Mouse (Mus musculus): ENCODE results near the gene Platr17. TPM values are rescaled to one million over a fixed set of nuclear protein-coding genes. Genes with fewer than 3 reads are reported as not detected.

Gene Platr17
- polyA plus RNA-seq, 1 experiment from 2014 or later: 0.21 TPM

- H3K27ac ChIP-seq (ENCODE audit: low read length): peak overlapping the region; percentile 37
- no peak for ATAC-seq (ENCODE audit: low read depth)
- peak overlapping the region; percentile 91 for H3K9ac ChIP-seq (ENCODE audit: low read depth, low read length)
- peak overlapping the region; percentile 88 for H3K4me2 ChIP-seq (ENCODE audit: low read depth, low read length)
- peaks cover 16% of the 10 kb centered on the region for H3K36me3 ChIP-seq (ENCODE audit: control insufficient read depth, insufficient read depth)
- peaks cover 50% of the 10 kb centered on the region for H3K4me1 ChIP-seq (ENCODE audit: control insufficient read depth, low read depth, low read length)
- no peaks in the 10 kb centered on the region for H3K9me3 ChIP-seq (replicated peaks; ENCODE audit: control insufficient read depth, low read length)
- peak overlapping the region; percentile 88 for H3K4me3 ChIP-seq (ENCODE audit: low read depth, low read length)
- 50% methylated on average over 3 of the region's 3 CpGs for WGBS (ENCODE audit: insufficient replicate concordance)
- no peaks in the 10 kb centered on the region for H3K27me3 ChIP-seq (ENCODE audit: control insufficient read depth, insufficient read depth, low read depth, low read length)
Observed at GRCm38 (mm10) chr17:33953310-33953709, 48.4 kb downstream of the Platr17 start.

GRCm38 (mm10) chr17:33953961-33954565, 49.1 kb downstream of the Platr17 start:
- Histone ChIP-seq H3K4me3 (ENCODE audit: low read depth, low read length) (peak overlapping the region; percentile 88), H3K4me2 (ENCODE audit: low read depth, low read length) (peak overlapping the region; percentile 88), H3K9me3 (replicated peaks; ENCODE audit: control insufficient read depth, low read length) (no peaks in the 10 kb centered on the region), H3K27me3 (ENCODE audit: control insufficient read depth, insufficient read depth, low read depth, low read length) (no peaks in the 10 kb centered on the region), H3K36me3 (ENCODE audit: control insufficient read depth, insufficient read depth) (peaks cover 16% of the 10 kb centered on the region), H3K9ac (ENCODE audit: low read depth, low read length) (peak overlapping the region; percentile 91), H3K4me1 (ENCODE audit: control insufficient read depth, low read depth, low read length) (peaks cover 50% of the 10 kb centered on the region), H3K27ac (ENCODE audit: low read length) (peak overlapping the region; percentile 87)
- WGBS (ENCODE audit: insufficient replicate concordance): 15% methylated on average over 5 of the region's 5 CpGs
- no peak for ATAC-seq (ENCODE audit: low read depth)

GRCm38 (mm10) chr17:33954646-33955554, 50.0 kb downstream of the Platr17 start:
- peaks cover 17% of the 10 kb centered on the region for H3K36me3 ChIP-seq (ENCODE audit: control insufficient read depth, insufficient read depth)
- ATAC-seq (ENCODE audit: low read depth): peak; percentile 4
- no peaks in the 10 kb centered on the region for H3K9me3 ChIP-seq (replicated peaks; ENCODE audit: control insufficient read depth, low read length)
- H3K4me1 ChIP-seq (ENCODE audit: control insufficient read depth, low read depth, low read length): peaks cover 50% of the 10 kb centered on the region
- peak overlapping the region; percentile 91 for H3K9ac ChIP-seq (ENCODE audit: low read depth, low read length)
- H3K4me3 ChIP-seq (ENCODE audit: low read depth, low read length): peak overlapping the region; percentile 88
- no peaks in the 10 kb centered on the region for H3K27me3 ChIP-seq (ENCODE audit: control insufficient read depth, insufficient read depth, low read depth, low read length)
- H3K27ac ChIP-seq (ENCODE audit: low read length): peak overlapping the region; percentile 87
- WGBS (ENCODE audit: insufficient replicate concordance): under 1% methylated on average over 33 of the region's 33 CpGs
- peak overlapping the region; percentile 88 for H3K4me2 ChIP-seq (ENCODE audit: low read depth, low read length)

- peak; percentile 89 for ATAC-seq (ENCODE audit: low read depth)
- Histone ChIP-seq H3K9me3 (replicated peaks; ENCODE audit: control insufficient read depth, low read length) (no peaks in the 10 kb centered on the region), H3K9ac (ENCODE audit: low read depth, low read length) (peak within 1 kb of the TSS; percentile 91), H3K4me2 (ENCODE audit: low read depth, low read length) (peak within 1 kb of the TSS; percentile 88), H3K27ac (ENCODE audit: low read length) (peak within 1 kb of the TSS; percentile 96), H3K4me3 (ENCODE audit: low read depth, low read length) (peak within 1 kb of the TSS; percentile 88), H3K27me3 (ENCODE audit: control insufficient read depth, insufficient read depth, low read depth, low read length) (no peaks in the 10 kb centered on the region), H3K4me1 (ENCODE audit: control insufficient read depth, low read depth, low read length) (peaks cover 45% of the 10 kb centered on the region), H3K36me3 (ENCODE audit: control insufficient read depth, insufficient read depth) (peaks cover 18% of the 10 kb centered on the region)
- under 1% methylated on average over 50 of the region's 50 CpGs for whole genome bisulfite sequencing (ENCODE audit: insufficient replicate concordance)
Observed at GRCm38 (mm10) chr17:33955555-33956214, 50.8 kb downstream of the Platr17 start, which contains the start of the genes Vps52 and Rps18. Vps52 (plus strand) TSS chr17:33955812. Rps18 (minus strand) TSS chr17:33956001.

Small RNAs within 50 kb of the gene (microRNA-seq; reads per million reads assigned to microRNA genes)
- gene Gm27740: not detected

Other genes starting within 250 kb of the Platr17 start
- 121 and 124 TPM in 2 replicates for gene Hnrnpm, start 218.3 kb upstream of the Platr17 start, polyA plus RNA-seq (2015; fragmentation: Nextera tagmentation; extraction: Ambion mirVana)
- gene March2, start 186.5 kb upstream of the Platr17 start, polyA plus RNA-seq (2015; fragmentation: Nextera tagmentation; extraction: Ambion mirVana): 256 and 281 TPM in 2 replicates
- gene Rab11b, start 144.6 kb upstream of the Platr17 start, polyA plus RNA-seq (2015; fragmentation: Nextera tagmentation; extraction: Ambion mirVana): 107 and 115 TPM in 2 replicates
- gene Angptl4, start 123.3 kb upstream of the Platr17 start, polyA plus RNA-seq (2015; fragmentation: Nextera tagmentation; extraction: Ambion mirVana): 29.3 and 29.6 TPM in 2 replicates
- gene Kank3, start 94.6 kb upstream of the Platr17 start, polyA plus RNA-seq (2015; fragmentation: Nextera tagmentation; extraction: Ambion mirVana): 10.0 and 13.7 TPM in 2 replicates
- gene Rps28, start 80.6 kb upstream of the Platr17 start, polyA plus RNA-seq (2015; fragmentation: Nextera tagmentation; extraction: Ambion mirVana): 389 and 463 TPM in 2 replicates
- 243 and 245 TPM in 2 replicates for gene Ndufa7, start 80.6 kb upstream of the Platr17 start, polyA plus RNA-seq (2015; fragmentation: Nextera tagmentation; extraction: Ambion mirVana)
- gene Cd320, start 62.0 kb upstream of the Platr17 start, polyA plus RNA-seq (2015; fragmentation: Nextera tagmentation; extraction: Ambion mirVana): 11.9 and 12.1 TPM in 2 replicates
- not detected in 2 replicates for gene Gm7029, start 31.3 kb upstream of the Platr17 start, polyA plus RNA-seq (2015; fragmentation: Nextera tagmentation; extraction: Ambion mirVana)
- gene Kifc1, start 14.5 kb upstream of the Platr17 start, polyA plus RNA-seq (2015; fragmentation: Nextera tagmentation; extraction: Ambion mirVana): 5.8 and 6.1 TPM in 2 replicates
- 18.6 and 19.6 TPM in 2 replicates for gene Daxx, start 4.3 kb downstream of the Platr17 start, polyA plus RNA-seq (2015; fragmentation: Nextera tagmentation; extraction: Ambion mirVana)
- 31.0 and 34.6 TPM in 2 replicates for gene Tapbp, start 10.8 kb downstream of the Platr17 start, polyA plus RNA-seq (2015; fragmentation: Nextera tagmentation; extraction: Ambion mirVana)
- gene Zbtb22, start 10.8 kb downstream of the Platr17 start, polyA plus RNA-seq (2015; fragmentation: Nextera tagmentation; extraction: Ambion mirVana): 7.8 and 9.1 TPM in 2 replicates
- gene Rgl2, start 24.4 kb downstream of the Platr17 start, polyA plus RNA-seq (2015; fragmentation: Nextera tagmentation; extraction: Ambion mirVana): 7.8 and 9.0 TPM in 2 replicates
- gene Pfdn6, start 35.2 kb downstream of the Platr17 start, polyA plus RNA-seq (2015; fragmentation: Nextera tagmentation; extraction: Ambion mirVana): 83.8 and 96.4 TPM in 2 replicates
- 12.2 and 13.4 TPM in 2 replicates for gene Wdr46, start 35.5 kb downstream of the Platr17 start, polyA plus RNA-seq (2015; fragmentation: Nextera tagmentation; extraction: Ambion mirVana)
- gene B3galt4, start 46.4 kb downstream of the Platr17 start, polyA plus RNA-seq (2015; fragmentation: Nextera tagmentation; extraction: Ambion mirVana): 2.2 and 2.3 TPM in 2 replicates
- 21.3 and 21.9 TPM in 2 replicates for gene Vps52, start 50.7 kb downstream of the Platr17 start, polyA plus RNA-seq (2015; fragmentation: Nextera tagmentation; extraction: Ambion mirVana)
- gene Rps18, start 50.9 kb downstream of the Platr17 start, polyA plus RNA-seq (2015; fragmentation: Nextera tagmentation; extraction: Ambion mirVana): 904 and 1,002 TPM in 2 replicates
- gene H2-K1, start 95.2 kb downstream of the Platr17 start, polyA plus RNA-seq (2015; fragmentation: Nextera tagmentation; extraction: Ambion mirVana): 126 and 139 TPM in 2 replicates
- gene Ring1, start 119.5 kb downstream of the Platr17 start, polyA plus RNA-seq (2015; fragmentation: Nextera tagmentation; extraction: Ambion mirVana): 3.2 and 4.0 TPM in 2 replicates
- gene H2-Ke6, start 122.9 kb downstream of the Platr17 start, polyA plus RNA-seq (2015; fragmentation: Nextera tagmentation; extraction: Ambion mirVana): 30.1 and 32.2 TPM in 2 replicates
- gene Slc39a7, start 126.5 kb downstream of the Platr17 start, polyA plus RNA-seq (2015; fragmentation: Nextera tagmentation; extraction: Ambion mirVana): 58.8 and 59.8 TPM in 2 replicates
- gene Rxrb, start 126.7 kb downstream of the Platr17 start, polyA plus RNA-seq (2015; fragmentation: Nextera tagmentation; extraction: Ambion mirVana): 14.7 and 15.7 TPM in 2 replicates
- 0.26 and 0.27 TPM in 2 replicates for gene Col11a2, start 134.3 kb downstream of the Platr17 start, polyA plus RNA-seq (2015; fragmentation: Nextera tagmentation; extraction: Ambion mirVana)
- 0.43 and 0.57 TPM in 2 replicates for gene H2-Oa, start 187.2 kb downstream of the Platr17 start, polyA plus RNA-seq (2015; fragmentation: Nextera tagmentation; extraction: Ambion mirVana)
- 5.3 and 5.5 TPM in 2 replicates for gene H2-DMa, start 214.4 kb downstream of the Platr17 start, polyA plus RNA-seq (2015; fragmentation: Nextera tagmentation; extraction: Ambion mirVana)
- 32.0 and 35.8 TPM in 2 replicates for gene Brd2, start 217.5 kb downstream of the Platr17 start, polyA plus RNA-seq (2015; fragmentation: Nextera tagmentation; extraction: Ambion mirVana)
- 0.74 and 1.0 TPM in 2 replicates for gene H2-DMb2, start 238.2 kb downstream of the Platr17 start, polyA plus RNA-seq (2015; fragmentation: Nextera tagmentation; extraction: Ambion mirVana)
- gene H2-DMb1, start 247.9 kb downstream of the Platr17 start, polyA plus RNA-seq (2015; fragmentation: Nextera tagmentation; extraction: Ambion mirVana): 1.3 and 1.5 TPM in 2 replicates

Data from liver, embryonic 16.5 days (tissue).